Mouse (Mus musculus): Measurements from ENCODE around the gene Chrd.

GRCm38 (mm10) chr16:20725321-20725720 is 7.6 kb upstream of the Chrd start:
- no peak for TF ChIP-seq ZC3H11A (IDR thresholded peaks at IDR 0.05; ENCODE audit: borderline replicate concordance, low read depth, low read length)
- TF ChIP-seq MAFK (IDR thresholded peaks at IDR 0.05; ENCODE audit: insufficient read depth, low read depth, low read length), result no peak

All from ES-E14 (cell line).